Mouse (Mus musculus): Measurements from ENCODE around the gene Gm12184. TPM values are rescaled to one million over a fixed set of nuclear protein-coding genes. Genes with fewer than 3 reads are reported as not detected.
A peak's percentile ranks its signal among the peaks of the same experiment; 100 is the strongest.

The Gm12184 gene
- total RNA-seq, 2 experiments from 2014 or later, result 1.3 to 3.0 TPM

GRCm38 (mm10) chr11:48788311-48789089 lies 38.0 kb downstream of the Gm12184 start:
- intact Hi-C loops (cut with DNase I), result loop anchor here (2.0 to 5.0 kb wide), 2 partner anchors 70 to 314 kb away; no protein-coding TSS in a partner anchor
- DNase-seq (ENCODE audit: low spot score in 2 of 2), result peak in 1 of 2 experiments; percentile 67

DNA sequence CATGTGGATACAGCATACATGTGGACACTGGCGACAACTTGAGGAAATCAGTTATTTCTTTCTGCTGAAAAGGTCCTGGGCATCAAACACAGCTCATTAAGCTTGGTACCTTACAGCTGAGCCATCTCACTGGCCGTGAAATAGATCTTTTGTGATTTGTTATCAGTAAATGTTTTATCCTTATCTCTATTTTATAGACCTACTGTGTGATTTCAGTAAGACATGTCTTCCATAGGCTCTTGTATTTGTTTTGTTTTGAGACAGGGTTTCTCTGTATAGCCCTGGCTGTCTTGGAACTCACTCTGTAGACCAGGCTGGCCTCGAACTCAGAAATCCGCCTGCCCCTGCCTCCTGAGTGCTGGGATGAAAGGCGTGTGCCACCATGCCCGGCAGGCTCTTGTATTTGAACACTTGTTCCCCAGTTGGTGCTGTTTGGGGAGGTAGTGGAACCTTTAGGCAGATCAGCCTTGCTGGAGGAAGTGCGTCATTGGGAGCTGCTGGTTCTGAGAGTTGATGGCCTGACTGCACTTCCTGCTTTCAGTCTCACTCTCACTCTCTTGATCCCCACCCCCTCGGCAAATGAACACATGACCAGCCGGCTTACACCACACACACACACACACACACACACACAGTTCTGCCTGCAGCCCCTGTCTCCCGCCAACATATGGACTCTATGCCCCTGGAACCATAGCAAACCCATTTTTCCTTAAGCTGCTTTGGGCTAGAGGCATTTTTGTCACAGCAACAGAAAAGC lies 38.8 kb downstream of the Gm12184 start:
- no peak for DNase-seq (ENCODE audit: low spot score in 2 of 2)
- intact Hi-C loops (cut with DNase I), result loop anchor here (2.0 to 5.0 kb wide), 2 partner anchors 71 to 315 kb away; no protein-coding TSS in a partner anchor

DNA sequence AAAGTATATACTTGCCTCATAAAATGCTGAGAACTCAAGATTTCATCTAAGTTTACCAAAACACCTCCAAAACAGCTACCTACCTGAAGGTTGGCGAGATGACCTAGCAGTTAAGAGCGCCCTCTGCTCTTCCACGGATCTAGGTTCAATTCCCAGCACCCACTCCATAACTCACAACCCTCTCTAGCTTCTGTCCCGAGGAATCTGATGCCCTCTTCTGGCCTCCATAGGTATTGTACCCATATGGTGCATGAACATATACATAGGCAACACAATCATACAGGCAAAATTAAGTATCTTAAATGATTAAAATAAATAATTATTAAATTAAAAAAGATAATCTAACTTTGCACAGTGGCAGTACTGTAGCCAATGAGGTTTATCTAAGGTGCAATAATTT lies 44.2 kb downstream of the Gm12184 start:
- DNase-seq (ENCODE audit: low spot score in 2 of 2), result no peak
- intact Hi-C loops (cut with DNase I), result no loop called here

GRCm38 (mm10) chr11:48779450-48779849 lies 47.0 kb downstream of the Gm12184 start:
- no peak for DNase-seq (ENCODE audit: low spot score in 2 of 2)
- intact Hi-C loops (cut with DNase I), result loop anchor here (10.0 kb wide), 1 partner anchor 1935 kb away; no protein-coding TSS in a partner anchor

DNA sequence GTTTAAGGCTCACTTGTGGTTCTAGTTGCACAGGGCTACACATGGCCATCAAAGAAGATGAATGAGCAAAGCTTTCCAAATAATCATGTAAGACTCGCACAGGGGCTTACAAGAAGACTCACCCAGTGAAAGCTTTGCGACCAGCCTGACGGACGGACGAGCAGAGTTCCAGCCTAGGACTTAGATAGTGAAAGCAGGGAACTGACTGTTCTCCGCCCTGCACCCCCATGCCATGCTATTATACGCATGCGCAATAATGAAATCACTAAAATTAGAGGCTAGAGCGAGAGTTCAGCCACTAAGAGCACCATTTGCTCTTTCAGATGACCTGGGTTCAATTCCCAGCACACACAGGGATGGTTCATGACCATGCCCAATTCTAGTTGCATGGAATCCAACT lies 49.2 kb downstream of the Gm12184 start:
- DNase-seq (ENCODE audit: low spot score in 2 of 2), result no peak
- intact Hi-C loops (cut with DNase I), result loop anchor here (10.0 kb wide), 1 partner anchor 1933 kb away; no protein-coding TSS in a partner anchor

GRCm38 (mm10) chr11:48776664-48777063 lies 49.8 kb downstream of the Gm12184 start:
- no peak for DNase-seq (ENCODE audit: low spot score in 2 of 2)
- intact Hi-C loops (cut with DNase I), result loop anchor here (10.0 kb wide), 1 partner anchor 1932 kb away; no protein-coding TSS in a partner anchor

DNA sequence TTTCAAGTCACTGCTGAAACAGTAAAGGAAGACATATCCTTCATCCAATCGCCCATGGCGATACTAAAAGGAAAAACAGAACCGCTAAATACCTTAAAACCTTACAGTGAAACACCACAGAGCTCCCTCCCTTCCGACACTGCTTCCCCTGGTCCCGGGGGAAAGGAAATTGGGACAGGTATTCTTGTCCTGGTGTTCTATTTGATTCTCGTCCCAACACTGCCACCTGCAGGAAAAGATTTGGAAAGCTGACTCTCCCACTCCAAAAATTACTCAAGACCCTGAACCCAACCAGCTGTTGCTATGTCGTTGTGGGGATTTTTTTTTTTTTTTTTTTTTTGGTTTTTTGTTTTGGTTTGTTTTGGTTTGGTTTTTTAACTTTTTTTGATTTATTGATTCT lies 51.0 kb downstream of the Gm12184 start:
- intact Hi-C loops (cut with DNase I), result loop anchor here (10.0 kb wide), 1 partner anchor 1931 kb away; no protein-coding TSS in a partner anchor
- DNase-seq (ENCODE audit: low spot score in 2 of 2), result peak in 1 of 2 experiments; percentile 54

Other genes starting within 250 kb of the Gm12184 start
- gene Rack1, start 26.3 kb downstream of the Gm12184 start, total RNA-seq (2021), result 100 to 1,000 TPM; 215 to 226 TPM
- gene Trim41, start 9.3 kb downstream of the Gm12184 start, total RNA-seq (2021), result 10 to 100 TPM; 61.2 to 62.1 TPM
- gene Trim7, start 515 bp downstream of the Gm12184 start, total RNA-seq (2021), result 1 to 10 TPM; 2.5 to 3.0 TPM
- gene Irgm1, start 45.0 kb upstream of the Gm12184 start, total RNA-seq (2021), result 1 to 10 TPM; 5.2 to 6.2 TPM
- gene Gm5431, start 75.6 kb upstream of the Gm12184 start, total RNA-seq (2021), result under 1 TPM; 0.16 to 0.22 TPM
- 1 to 10 TPM in 1 of 2 experiments, under 1 TPM in 1; 0.99 to 1.5 TPM for gene Psme2b, start 119.5 kb upstream of the Gm12184 start, total RNA-seq (2021)
- not detected for gene Olfr56, start 152.2 kb upstream of the Gm12184 start, total RNA-seq (2021)
- gene 9930111J21Rik1, start 152.7 kb upstream of the Gm12184 start, total RNA-seq (2021), result under 1 TPM; 0.81 to 0.95 TPM
- gene Gm12185, start 165.6 kb upstream of the Gm12184 start, total RNA-seq (2021), result under 1 TPM; 0.15 to 0.20 TPM
- gene Tgtp1, start 167.5 kb upstream of the Gm12184 start, total RNA-seq (2021), result under 1 TPM; 0.39 to 0.43 TPM
- gene 9930111J21Rik2, start 224.6 kb upstream of the Gm12184 start, total RNA-seq (2021), result 1 to 10 TPM; 1.1 to 1.2 TPM
- under 1 TPM in 1 of 2 experiments, not detected in 1; 0.18 TPM for gene Tgtp2, start 237.6 kb upstream of the Gm12184 start, total RNA-seq (2021)
- gene Ifi47, start 249.9 kb upstream of the Gm12184 start, total RNA-seq (2021), result under 1 TPM in 1 of 2 experiments, not detected in 1; 0.74 TPM

All from left cerebral cortex, postnatal 36 days (tissue).